Mouse (Mus musculus) layer of hippocampus, adult 8-10 months (tissue): ENCODE measurements around the gene 1700029F12Rik. TPM values are rescaled to one million over a fixed set of nuclear protein-coding genes. Genes with fewer than 3 reads are reported as not detected.

ENCODE experiments used
- DNase-seq, 2 experiments: peaks; one replicate each; pipeline ENCODE4 v3.0.0; 2022; ENCODE audit warnings: low spot score in 2 of 2
- total RNA-seq, 4 experiments: library from RNA; stranded (reverse); gene quantifications; 2 replicates each; pipeline ENCODE4 v1.2.4; 2022

The 1700029F12Rik gene
- total RNA-seq, 4 experiments from 2014 or later: not detected

DNA sequence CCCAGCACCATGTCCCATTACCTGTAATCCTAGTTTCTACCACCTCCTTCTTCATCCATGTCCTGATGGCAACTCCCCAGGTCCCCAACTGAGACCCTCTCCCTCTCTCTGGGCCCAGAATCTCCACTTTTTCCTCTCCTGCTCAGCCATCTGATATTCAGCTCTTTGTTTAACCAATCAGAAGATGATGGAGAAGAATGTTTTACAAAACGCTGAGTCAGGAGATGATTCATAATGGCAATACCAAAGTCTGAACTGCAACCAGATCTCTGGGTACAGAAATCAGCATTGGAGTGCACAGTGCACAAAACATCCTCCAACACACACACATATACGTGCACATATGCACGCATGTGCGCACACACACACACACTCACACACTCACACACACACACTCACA is 60.8 kb downstream of the 1700029F12Rik start:
- no peak for DNase-seq

Other genes starting within 250 kb of the 1700029F12Rik start
- gene Gcnt4, start 109.7 kb downstream of the 1700029F12Rik start, total RNA-seq: 1 to 10 TPM; 3.8 to 4.3 (median 4.0) TPM
- gene Fam169a, start 32.9 kb upstream of the 1700029F12Rik start, total RNA-seq: 10 to 100 TPM; 38.5 to 43.1 (median 40.1) TPM
- under 1 TPM in 2 of 4 experiments, not detected in 2; 0.43 to 0.87 TPM for gene Gm6169, start 64.9 kb upstream of the 1700029F12Rik start, total RNA-seq
- 10 to 100 TPM; 24.0 to 36.5 (median 30.5) TPM for gene Gfm2, start 103.6 kb upstream of the 1700029F12Rik start, total RNA-seq
- gene Nsa2, start 103.6 kb upstream of the 1700029F12Rik start, total RNA-seq: 10 to 100 TPM; 33.2 to 55.1 (median 44.1) TPM
- 100 to 1,000 TPM; 114 to 546 (median 290) TPM for gene Hexb, start 164.0 kb upstream of the 1700029F12Rik start, total RNA-seq
- 100 to 1,000 TPM; 584 to 717 (median 649) TPM for gene Enc1, start 206.7 kb upstream of the 1700029F12Rik start, total RNA-seq